Mouse (Mus musculus): ENCODE measurements at regions not wholly inside any gene's neighbourhood (a gene's known extent, or its start where the extent isn't known, plus 50 kb on each side); places are given as distances from the start of the nearest gene placed in this dataset.

- TF ChIP-seq CTCF (IDR thresholded peaks at IDR 0.05; ENCODE audit: low read depth) (no peak), EP300 (IDR thresholded peaks at IDR 0.05; ENCODE audit: low read depth) (no peak)
Measured at GRCm38 (mm10) chr13:47368041-47368823, 245.8 kb downstream of the Rnf144b start.
